In genomic region chr2:105908351-105908750, GRCm38 (mm10) we compare ENCODE assay signal across 8 mouse cellular contexts. TPM values are rescaled to one million over a fixed set of nuclear protein-coding genes. Genes with fewer than 3 reads are reported as not detected.
DNase-seq lines count a peak whose midpoint lies in the region; ATAC-seq and TF ChIP-seq lines count a peak whose summit lies in the region.

No protein-coding gene starts in this region.

- H3K4me2 ChIP-seq in hindbrain, embryonic 11.5 days (replicated peaks; ENCODE audit: low read depth, low read length): no peak overlapping the region

- intact Hi-C loops in left cerebral cortex, adult 2 months (cut with DNase I): no loop called here

- no peak overlapping the region for H3K27ac ChIP-seq in left cerebral cortex, adult 2 months
- H3K27ac ChIP-seq in hindbrain, embryonic 11.5 days (ENCODE audit: low read depth, low read length): no peak overlapping the region

- no peak for ATAC-seq in hindbrain, embryonic 11.5 days (ENCODE audit: low FRiP score)

- no peaks in the 10 kb centered on the region for H3K4me1 ChIP-seq in hindbrain, embryonic 11.5 days (replicated peaks; ENCODE audit: control insufficient read depth, insufficient read depth, low read length)

- no peaks in the 10 kb centered on the region for H3K36me3 ChIP-seq in hindbrain, embryonic 11.5 days (ENCODE audit: control insufficient read depth, insufficient read depth, low read length)

- DNase-seq in left cerebral cortex, adult 2 months (ENCODE audit: extremely low spot score in 1 of 2, low spot score in 2 of 2): no peak
- DNase-seq in left cerebral cortex, adult 18-20 months (ENCODE audit: low spot score in 2 of 2): no peak
- DNase-seq in Muller cell, postnatal 12 days (ENCODE audit: inconsistent ontology term): peak; percentile 7
- DNase-seq in cerebellum, adult 9-11 months: peak; percentile 31
- peak; percentile 49 for DNase-seq in naive thymus-derived CD4-positive, alpha-beta T cell, adult 2 months (ENCODE audit: low read depth)
- DNase-seq in hindbrain, embryonic 11.5 days (ENCODE audit: low spot score): no peak
- no peak for DNase-seq in urinary bladder, adult 18-20 months (ENCODE audit: low spot score in 2 of 2)
- no peak for DNase-seq in layer of hippocampus, adult 18-20 months (ENCODE audit: low spot score in 2 of 2)

- no peak overlapping the region for H3K4me3 ChIP-seq in left cerebral cortex, adult 2 months
- no peak overlapping the region for H3K4me3 ChIP-seq in hindbrain, embryonic 11.5 days (ENCODE audit: low read depth, low read length)

- peak; percentile 22 for TF ChIP-seq CTCF in left cerebral cortex, adult 2 months (IDR thresholded peaks at IDR 0.05)

- 85% methylated on average over 5 of the region's 5 CpGs for WGBS in hindbrain, embryonic 11.5 days

- no peaks in the 10 kb centered on the region for H3K9me3 ChIP-seq in hindbrain, embryonic 11.5 days (ENCODE audit: control insufficient read depth, low read length)

- H3K27me3 ChIP-seq in hindbrain, embryonic 11.5 days (ENCODE audit: control insufficient read depth, insufficient read depth, low read length): no peaks in the 10 kb centered on the region

- H3K9ac ChIP-seq in hindbrain, embryonic 11.5 days (ENCODE audit: low read depth, low read length): no peak overlapping the region

RNA-seq across cellular contexts. Expression of gene Immp1l, which starts 3.9 kb away (rescaled TPM):
- total RNA-seq in left cerebral cortex, adult 2 months (2021): 10 to 100 TPM; 24.5 to 30.6 TPM
- 10 to 100 TPM; 26.7 to 30.3 TPM for total RNA-seq in left cerebral cortex, adult 18-20 months (2021)
- polyA plus RNA-seq in hindbrain, embryonic 11.5 days (2014; fragmentation: Nextera tagmentation; extraction: Ambion mirVana): 129 and 138 TPM in 2 replicates
- total RNA-seq in layer of hippocampus, adult 18-20 months (2021): 10 to 100 TPM; 28.0 to 31.2 TPM

RNA-seq across cellular contexts. Expression of gene Elp4, which starts 4.0 kb away (rescaled TPM):
- total RNA-seq in left cerebral cortex, adult 2 months (2021): 10 to 100 TPM; 18.8 to 19.5 TPM
- 10 to 100 TPM; 18.5 to 22.5 TPM for total RNA-seq in left cerebral cortex, adult 18-20 months (2021)
- 55.6 and 61.9 TPM in 2 replicates for polyA plus RNA-seq in hindbrain, embryonic 11.5 days (2014; fragmentation: Nextera tagmentation; extraction: Ambion mirVana)
- total RNA-seq in layer of hippocampus, adult 18-20 months (2021): 10 to 100 TPM; 17.7 to 20.1 TPM

Comparison
In these comparisons a context has a peak if more than half of its experiments do, and no peak if none do; other contexts are left out.
1. DNase-seq: peak in Muller cell, postnatal 12 days (single experiment), cerebellum, adult 9-11 months (single experiment) and naive thymus-derived CD4-positive, alpha-beta T cell, adult 2 months (single experiment); none in left cerebral cortex, adult 2 months (0 of 2), left cerebral cortex, adult 18-20 months (0 of 2), hindbrain, embryonic 11.5 days (single experiment), urinary bladder, adult 18-20 months (0 of 2) and layer of hippocampus, adult 18-20 months (0 of 2).